Mouse (Mus musculus) kidney, embryonic 15.5 days (tissue): ENCODE measurements around the gene Helb. TPM values are rescaled to one million over a fixed set of nuclear protein-coding genes. Genes with fewer than 3 reads are reported as not detected.

ENCODE experiments used
- ATAC-seq: fragments of 200-750 bp; cut with Nextera tagmentation; replicated peaks from 2 replicates; pipeline ENCODE4 v1.8.0; 2017; ENCODE audit warnings: moderate TSS enrichment; ENCODE audit not compliant: low FRiP score
- H3K27ac ChIP-seq: fragments of 300-500 bp; sonication (generic); 2 replicates; pipeline ENCODE4 v1.5.1; 2015; ENCODE audit warnings: mild to moderate bottlenecking, inconsistent platforms
- H3K27me3 ChIP-seq: fragments of 300-500 bp; sonication (generic); 2 replicates; pipeline ENCODE4 v1.6.1; 2015; ENCODE audit warnings: inconsistent platforms
- H3K36me3 ChIP-seq: fragments of 300-500 bp; sonication (generic); 2 replicates; pipeline ENCODE4 v1.6.1; 2015; ENCODE audit warnings: inconsistent platforms
- H3K4me1 ChIP-seq: fragments of 300-500 bp; sonication (generic); 2 replicates; pipeline ENCODE4 v1.6.1; 2015; ENCODE audit warnings: inconsistent platforms
- H3K4me2 ChIP-seq: fragments of 300-500 bp; sonication (generic); 2 replicates; pipeline ENCODE4 v1.6.1; 2015; ENCODE audit warnings: moderate library complexity, mild to moderate bottlenecking, inconsistent platforms
- H3K4me3 ChIP-seq: fragments of 300-500 bp; sonication (generic); replicated peaks from 2 replicates; pipeline ENCODE4 v1.5.1; 2015; ENCODE audit warnings: mild to moderate bottlenecking, inconsistent platforms
- H3K9ac ChIP-seq: fragments of 300-500 bp; sonication (generic); 2 replicates; pipeline ENCODE4 v1.6.1; 2015; ENCODE audit warnings: mild to moderate bottlenecking, inconsistent platforms
- H3K9me3 ChIP-seq: fragments of 300-500 bp; sonication (generic); replicated peaks from 2 replicates; pipeline ENCODE4 v1.6.1; 2016; ENCODE audit warnings: inconsistent platforms
- WGBS: fragments of 180-500 bp; shearing (Covaris S2); methylation state at CpG from one replicate; pipeline ENCODE4 v1.1.7; 2015; ENCODE audit warnings: mixed read lengths; 5-methylcytosine and 5-hydroxymethylcytosine counted together
- polyA plus RNA-seq: library from polyadenylated mRNA; unstranded; fragments of >200 nt; fragmentation: Nextera tagmentation; extraction: Ambion mirVana; gene quantifications from 2 replicates; pipeline ENCODE4 v1.2.1, GENCODE M21; 2015

Helb gene
- polyA plus RNA-seq = 4.9 and 5.5 TPM in 2 replicates

- peak within 1 kb of the TSS; percentile 84 for H3K27ac ChIP-seq
- peak within 1 kb of the TSS; percentile 56 for H3K9ac ChIP-seq
- peak within 1 kb of the TSS; percentile 72 for H3K4me3 ChIP-seq
- H3K27me3 ChIP-seq = peaks cover 3% of the 10 kb centered on the region; the same call in 1 of the 2 replicates
- peaks cover 8% of the 10 kb centered on the region; the same call in 1 of the 2 replicates for H3K4me1 ChIP-seq
- 0 out of 2 replicates have a peak, but pooled peaks cover 3% of the 10 kb centered on the region for H3K36me3 ChIP-seq
- no peaks in the 10 kb centered on the region for H3K9me3 ChIP-seq
- peak; percentile 100 for ATAC-seq
- under 1% methylated on average over 55 of the region's 55 CpGs for WGBS
- peak within 1 kb of the TSS; percentile 83 for H3K4me2 ChIP-seq
These were observed at the start of gene Helb for GRCm38 (mm10) chr10:120112507-120113396. Gene Helb, minus strand, starts transcription at chr10:120112987.

- Histone ChIP-seq H3K4me3 (no peak overlapping the region), H3K4me2 (no peak overlapping the region), H3K9ac (no peak overlapping the region), H3K9me3 (no peaks in the 10 kb centered on the region), H3K4me1 (no peaks in the 10 kb centered on the region), H3K27me3 (no peaks in the 10 kb centered on the region), H3K27ac (no peak overlapping the region), H3K36me3 (no peaks in the 10 kb centered on the region)
- WGBS = 78% methylated on average over 9 of the region's 9 CpGs
- no peak for ATAC-seq
These were observed 47.7 kb upstream of the Helb start for GRCm38 (mm10) chr10:120160533-120160932.

- H3K9ac ChIP-seq = no peak overlapping the region
- no peak overlapping the region for H3K4me2 ChIP-seq
- no peaks in the 10 kb centered on the region for H3K9me3 ChIP-seq
- no peak overlapping the region for H3K27ac ChIP-seq
- WGBS = 84% methylated on average over 2 of the region's 2 CpGs
- H3K27me3 ChIP-seq = no peaks in the 10 kb centered on the region
- H3K4me3 ChIP-seq = no peak overlapping the region
- ATAC-seq = no peak
- no peaks in the 10 kb centered on the region for H3K36me3 ChIP-seq
- no peaks in the 10 kb centered on the region for H3K4me1 ChIP-seq
These were observed 41.1 kb upstream of the Helb start for GRCm38 (mm10) chr10:120153911-120154310.

GRCm38 (mm10) chr10:120151672-120152071 lies 38.9 kb upstream of the Helb start:
- no peak overlapping the region for H3K9ac ChIP-seq
- no peak for ATAC-seq
- H3K27ac ChIP-seq = no peak overlapping the region
- no peaks in the 10 kb centered on the region for H3K4me1 ChIP-seq
- 83% methylated on average over 7 of the region's 7 CpGs for whole genome bisulfite sequencing
- H3K9me3 ChIP-seq = no peaks in the 10 kb centered on the region
- no peak overlapping the region for H3K4me3 ChIP-seq
- no peaks in the 10 kb centered on the region for H3K36me3 ChIP-seq
- H3K27me3 ChIP-seq = no peaks in the 10 kb centered on the region
- no peak overlapping the region for H3K4me2 ChIP-seq

- no peaks in the 10 kb centered on the region for H3K27me3 ChIP-seq
- H3K36me3 ChIP-seq = no peaks in the 10 kb centered on the region
- no peak overlapping the region for H3K4me2 ChIP-seq
- H3K27ac ChIP-seq = no peak overlapping the region
- peaks cover 14% of the 10 kb centered on the region; the same call in 1 of the 2 replicates for H3K9me3 ChIP-seq
- H3K4me1 ChIP-seq = no peaks in the 10 kb centered on the region
- no peak for ATAC-seq
- 76% methylated on average over 10 of the region's 10 CpGs for WGBS
- no peak overlapping the region for H3K4me3 ChIP-seq
- H3K9ac ChIP-seq = no peak overlapping the region
These were observed 28.2 kb upstream of the Helb start for GRCm38 (mm10) chr10:120140916-120141516.

- Histone ChIP-seq H3K36me3 (no peaks in the 10 kb centered on the region), H3K9ac (no peak overlapping the region), H3K9me3 (peaks cover 14% of the 10 kb centered on the region; the same call in 1 of the 2 replicates), H3K4me2 (no peak overlapping the region), H3K4me1 (no peaks in the 10 kb centered on the region), H3K27ac (no peak overlapping the region), H3K27me3 (no peaks in the 10 kb centered on the region), H3K4me3 (no peak overlapping the region)
- no peak for ATAC-seq
- 56% methylated on average over 4 of the region's 4 CpGs for WGBS
These were observed 27.4 kb upstream of the Helb start for GRCm38 (mm10) chr10:120140193-120140592.

GRCm38 (mm10) chr10:120136020-120136562 lies 23.3 kb upstream of the Helb start:
- Histone ChIP-seq H3K9me3 (no peaks in the 10 kb centered on the region), H3K4me2 (no peak overlapping the region), H3K4me1 (0 out of 2 replicates have a peak, but pooled peaks cover 3% of the 10 kb centered on the region), H3K27me3 (no peaks in the 10 kb centered on the region), H3K27ac (no peak overlapping the region), H3K4me3 (no peak overlapping the region), H3K9ac (no peak overlapping the region), H3K36me3 (no peaks in the 10 kb centered on the region)
- 85% methylated on average over 12 of the region's 12 CpGs for WGBS
- ATAC-seq = no peak

GRCm38 (mm10) chr10:120133697-120134096 lies 20.9 kb upstream of the Helb start:
- ATAC-seq = no peak
- Histone ChIP-seq H3K27me3 (no peaks in the 10 kb centered on the region), H3K4me2 (no peak overlapping the region), H3K4me1 (peaks cover 7% of the 10 kb centered on the region), H3K36me3 (no peaks in the 10 kb centered on the region), H3K9ac (no peak overlapping the region), H3K27ac (no peak overlapping the region), H3K9me3 (no peaks in the 10 kb centered on the region), H3K4me3 (no peak overlapping the region)
- 51% methylated on average over 11 of the region's 11 CpGs for WGBS

- H3K4me3 ChIP-seq = no peak overlapping the region
- no peak overlapping the region for H3K4me2 ChIP-seq
- 69% methylated on average over 16 of the region's 16 CpGs for WGBS
- H3K36me3 ChIP-seq = no peaks in the 10 kb centered on the region
- H3K27ac ChIP-seq = no peak overlapping the region
- peaks cover 10% of the 10 kb centered on the region for H3K4me1 ChIP-seq
- no peaks in the 10 kb centered on the region for H3K27me3 ChIP-seq
- no peak for ATAC-seq
- no peaks in the 10 kb centered on the region for H3K9me3 ChIP-seq
- H3K9ac ChIP-seq = no peak overlapping the region
These were observed 17.8 kb upstream of the Helb start for GRCm38 (mm10) chr10:120130621-120131020.

- H3K4me2 ChIP-seq = peak overlapping the region; percentile 43
- 27% methylated on average over 13 of the region's 13 CpGs for WGBS
These were observed 16.0 kb upstream of the Helb start for GRCm38 (mm10) chr10:120128601-120129277.

GRCm38 (mm10) chr10:120125465-120125857 lies 12.7 kb upstream of the Helb start:
- ATAC-seq = no peak
- WGBS = 71% methylated on average over 10 of the region's 10 CpGs
- H3K4me2 ChIP-seq = no peak overlapping the region

More at GRCm38 (mm10) chr10:120128601-120129277, 16.0 kb upstream of the Helb start:
- Histone ChIP-seq H3K4me3 (peak overlapping the region; percentile 11; the same call in 1 of the 2 replicates), H3K27me3 (no peaks in the 10 kb centered on the region), H3K9ac (no peak overlapping the region), H3K27ac (no peak overlapping the region), H3K9me3 (no peaks in the 10 kb centered on the region), H3K36me3 (no peaks in the 10 kb centered on the region), H3K4me1 (peaks cover 7% of the 10 kb centered on the region)
- ATAC-seq = 0 out of 2 replicates have a peak, but pooled peaks have one; percentile 14

More at GRCm38 (mm10) chr10:120125465-120125857, 12.7 kb upstream of the Helb start:
- H3K9ac ChIP-seq = no peak overlapping the region
- H3K27ac ChIP-seq = no peak overlapping the region
- no peaks in the 10 kb centered on the region for H3K27me3 ChIP-seq
- H3K4me1 ChIP-seq = peaks cover 7% of the 10 kb centered on the region
- H3K9me3 ChIP-seq = no peaks in the 10 kb centered on the region
- H3K36me3 ChIP-seq = no peaks in the 10 kb centered on the region
- no peak overlapping the region for H3K4me3 ChIP-seq
